Mouse (Mus musculus) forebrain, embryonic 15.5 days (tissue): Measurements from ENCODE around the gene Nek1. TPM values are rescaled to one million over a fixed set of nuclear protein-coding genes. Genes with fewer than 3 reads are reported as not detected.
"Not testable (repeated sequence)": the region's sequence is repeated elsewhere in the genome, so short reads cannot be mapped to it uniquely, and the experiment has no call there.

Experiments
- ATAC-seq: fragments of 200-750 bp; cut with Nextera tagmentation; replicated peaks from 2 replicates; pipeline ENCODE4 v1.8.0; 2017; ENCODE audit warnings: mild to moderate bottlenecking, moderate TSS enrichment, moderate library complexity
- H3K27ac ChIP-seq: fragments of 300-500 bp; sonication (generic); replicated peaks from 2 replicates; pipeline ENCODE4 v1.5.1; 2015; ENCODE audit warnings: mild to moderate bottlenecking, inconsistent platforms
- H3K27me3 ChIP-seq: fragments of 300-500 bp; sonication (generic); 2 replicates; pipeline ENCODE4 v1.6.1; 2015; ENCODE audit warnings: inconsistent platforms
- H3K36me3 ChIP-seq: fragments of 300-500 bp; sonication (generic); 2 replicates; pipeline ENCODE4 v1.6.1; 2015; ENCODE audit warnings: mild to moderate bottlenecking, inconsistent platforms
- H3K4me1 ChIP-seq: fragments of 300-500 bp; sonication (generic); 2 replicates; pipeline ENCODE4 v1.6.1; 2015; ENCODE audit warnings: inconsistent platforms
- H3K4me2 ChIP-seq: fragments of 300-500 bp; sonication (generic); replicated peaks from 2 replicates; pipeline ENCODE4 v1.6.1; 2015; ENCODE audit warnings: mild to moderate bottlenecking, inconsistent platforms
- H3K4me3 ChIP-seq: fragments of 300-500 bp; sonication (generic); 2 replicates; pipeline ENCODE4 v1.5.1; 2015; ENCODE audit warnings: mild to moderate bottlenecking, inconsistent platforms
- H3K9ac ChIP-seq: fragments of 300-500 bp; sonication (generic); replicated peaks from 2 replicates; pipeline ENCODE4 v1.6.1; 2015; ENCODE audit warnings: mild to moderate bottlenecking, inconsistent platforms
- H3K9me3 ChIP-seq: fragments of 300-500 bp; sonication (generic); 2 replicates; pipeline ENCODE4 v1.6.1; 2016; ENCODE audit warnings: inconsistent platforms
- WGBS: fragments of 180-500 bp; shearing (Covaris S2); methylation state at CpG from one replicate; pipeline ENCODE4 v1.1.7; 2015; ENCODE audit warnings: mixed read lengths; 5-methylcytosine and 5-hydroxymethylcytosine counted together
- polyA plus RNA-seq: library from polyadenylated mRNA; unstranded; fragments of >200 nt; fragmentation: Nextera tagmentation; extraction: Ambion mirVana; gene quantifications from 2 replicates; pipeline ENCODE4 v1.2.1, GENCODE M21; 2015

Nek1 gene
- polyA plus RNA-seq, 1 experiment from 2014 or later = 24.3 TPM

GRCm38 (mm10) chr8:60965741-60966140 is 27.3 kb upstream of the Nek1 start:
- Histone ChIP-seq H3K27me3 (no peaks in the 10 kb centered on the region), H3K9me3 (no peaks in the 10 kb centered on the region), H3K4me2 (no peak overlapping the region), H3K36me3 (no peaks in the 10 kb centered on the region), H3K4me3 (no peak overlapping the region), H3K27ac (no peak overlapping the region), H3K9ac (no peak overlapping the region), H3K4me1 (no peaks in the 10 kb centered on the region)
- ATAC-seq = no peak
- 34% methylated on average over 3 of the region's 3 CpGs for WGBS

GRCm38 (mm10) chr8:60969091-60969490 is 23.9 kb upstream of the Nek1 start:
- no peak overlapping the region for H3K9ac ChIP-seq
- no peak overlapping the region for H3K27ac ChIP-seq
- 49% methylated on average over 2 of the region's 2 CpGs for WGBS
- no peaks in the 10 kb centered on the region for H3K36me3 ChIP-seq
- H3K9me3 ChIP-seq = no peaks in the 10 kb centered on the region
- H3K4me1 ChIP-seq = peaks cover 5% of the 10 kb centered on the region; the same call in 1 of the 2 replicates
- H3K4me2 ChIP-seq = no peak overlapping the region
- ATAC-seq = no peak
- H3K4me3 ChIP-seq = no peak overlapping the region
- H3K27me3 ChIP-seq = no peaks in the 10 kb centered on the region

GRCm38 (mm10) chr8:60971808-60972207 is 21.2 kb upstream of the Nek1 start:
- H3K27ac ChIP-seq = no peak overlapping the region
- ATAC-seq = no peak
- H3K4me3 ChIP-seq = no peak overlapping the region
- H3K9me3 ChIP-seq = no peaks in the 10 kb centered on the region
- no peak overlapping the region for H3K4me2 ChIP-seq
- peaks cover 5% of the 10 kb centered on the region; the same call in 1 of the 2 replicates for H3K4me1 ChIP-seq
- H3K9ac ChIP-seq = no peak overlapping the region
- H3K27me3 ChIP-seq = no peaks in the 10 kb centered on the region
- H3K36me3 ChIP-seq = no peaks in the 10 kb centered on the region
- 51% methylated on average over 4 of the region's 4 CpGs for WGBS

- no peaks in the 10 kb centered on the region for H3K27me3 ChIP-seq
- H3K4me3 ChIP-seq = no peak overlapping the region
- WGBS = 85% methylated on average over 2 of the region's 2 CpGs
- no peak overlapping the region for H3K9ac ChIP-seq
- H3K27ac ChIP-seq = no peak overlapping the region
- H3K36me3 ChIP-seq = no peaks in the 10 kb centered on the region
- ATAC-seq = no peak
- H3K4me1 ChIP-seq = peaks cover 5% of the 10 kb centered on the region; the same call in 1 of the 2 replicates
- no peak overlapping the region for H3K4me2 ChIP-seq
- H3K9me3 ChIP-seq = no peaks in the 10 kb centered on the region
Measured at GRCm38 (mm10) chr8:60973448-60973847, 19.5 kb upstream of the Nek1 start.

- H3K9ac ChIP-seq = no peak overlapping the region
- H3K36me3 ChIP-seq = no peaks in the 10 kb centered on the region
- H3K4me2 ChIP-seq = no peak overlapping the region
- no peak overlapping the region for H3K4me3 ChIP-seq
- H3K4me1 ChIP-seq = peaks cover 5% of the 10 kb centered on the region; the same call in 1 of the 2 replicates
- no peaks in the 10 kb centered on the region for H3K27me3 ChIP-seq
- H3K9me3 ChIP-seq = no peaks in the 10 kb centered on the region
- ATAC-seq = no peak
- no peak overlapping the region for H3K27ac ChIP-seq
- WGBS = 84% methylated on average over 2 of the region's 2 CpGs
Measured at GRCm38 (mm10) chr8:60974837-60975236, 18.2 kb upstream of the Nek1 start.

- H3K27ac ChIP-seq = no peak overlapping the region
- 79% methylated on average over 9 of the region's 9 CpGs for WGBS
- H3K27me3 ChIP-seq = no peaks in the 10 kb centered on the region
- ATAC-seq = no peak
- no peak overlapping the region for H3K9ac ChIP-seq
- H3K9me3 ChIP-seq = no peaks in the 10 kb centered on the region
- no peak overlapping the region for H3K4me2 ChIP-seq
- H3K4me3 ChIP-seq = no peak overlapping the region
- peaks cover 10% of the 10 kb centered on the region for H3K4me1 ChIP-seq
- no peaks in the 10 kb centered on the region for H3K36me3 ChIP-seq
Measured at GRCm38 (mm10) chr8:60976818-60977217, 16.2 kb upstream of the Nek1 start.

- Histone ChIP-seq H3K9ac (no peak overlapping the region), H3K27ac (no peak overlapping the region), H3K4me1 (peaks cover 17% of the 10 kb centered on the region), H3K4me3 (no peak overlapping the region), H3K27me3 (no peaks in the 10 kb centered on the region), H3K9me3 (no peaks in the 10 kb centered on the region), H3K36me3 (no peaks in the 10 kb centered on the region), H3K4me2 (no peak overlapping the region)
- no peak for ATAC-seq
- WGBS = 66% methylated on average over 5 of the region's 5 CpGs
Measured at GRCm38 (mm10) chr8:60978496-60978895, 14.5 kb upstream of the Nek1 start.

- H3K27me3 ChIP-seq = no peaks in the 10 kb centered on the region
- ATAC-seq = no peak
- no peaks in the 10 kb centered on the region for H3K9me3 ChIP-seq
- no peak overlapping the region; the same call in 1 of the 2 replicates for H3K4me3 ChIP-seq
- no peak overlapping the region for H3K9ac ChIP-seq
- H3K27ac ChIP-seq = no peak overlapping the region
- H3K4me1 ChIP-seq = peaks cover 21% of the 10 kb centered on the region
- H3K36me3 ChIP-seq = no peaks in the 10 kb centered on the region
- no peak overlapping the region for H3K4me2 ChIP-seq
- WGBS = 41% methylated on average over 1 of the region's 1 CpGs
Measured at GRCm38 (mm10) chr8:60981388-60981787, 11.6 kb upstream of the Nek1 start.

- H3K27ac ChIP-seq = peak within 1 kb of the TSS; percentile 90
- peak within 1 kb of the TSS; percentile 99 for H3K4me2 ChIP-seq
- peak within 1 kb of the TSS; percentile 84 for H3K9ac ChIP-seq
- under 1% methylated on average over 101 of the region's 101 CpGs for WGBS
- H3K27me3 ChIP-seq = no peaks in the 10 kb centered on the region
- H3K9me3 ChIP-seq = no peaks in the 10 kb centered on the region
- no peaks in the 10 kb centered on the region for H3K36me3 ChIP-seq
- peaks cover 21% of the 10 kb centered on the region for H3K4me1 ChIP-seq
- H3K4me3 ChIP-seq = peak within 1 kb of the TSS; percentile 99
- ATAC-seq = peak; percentile 99
Measured at GRCm38 (mm10) chr8:60982701-60983687, 10.0 kb upstream of the Nek1 start, which contains the start of gene Clcn3. Gene Clcn3, minus strand, starts transcription at chr8:60983300.

GRCm38 (mm10) chr8:60983688-60984079 is 9.3 kb upstream of the Nek1 start:
- Histone ChIP-seq H3K4me1 (peaks cover 21% of the 10 kb centered on the region), H3K4me2 (peak overlapping the region; percentile 99), H3K4me3 (peak overlapping the region; percentile 99), H3K9ac (peak overlapping the region; percentile 84), H3K9me3 (no peaks in the 10 kb centered on the region), H3K36me3 (no peaks in the 10 kb centered on the region), H3K27ac (peak overlapping the region; percentile 90), H3K27me3 (no peaks in the 10 kb centered on the region)
- WGBS = 7% methylated on average over 9 of the region's 9 CpGs
- peak; percentile 75 for ATAC-seq

- not testable (repeated sequence) for H3K27ac ChIP-seq, H3K9ac ChIP-seq, H3K4me3 ChIP-seq, H3K36me3 ChIP-seq, ATAC-seq, H3K27me3 ChIP-seq, H3K9me3 ChIP-seq
- 95% methylated on average over 17 of the region's 17 CpGs for WGBS
- H3K4me1 ChIP-seq = peaks cover 21% of the 10 kb centered on the region
- peak overlapping the region; percentile 99; the same call in 1 of the 2 replicates for H3K4me2 ChIP-seq
Measured at GRCm38 (mm10) chr8:60984260-60985010, 8.6 kb upstream of the Nek1 start.

- Histone ChIP-seq H3K4me3 (peak overlapping the region; percentile 90), H3K27me3 (no peaks in the 10 kb centered on the region), H3K27ac (peak overlapping the region; percentile 86), H3K9ac (peak overlapping the region; percentile 54), H3K36me3 (no peaks in the 10 kb centered on the region), H3K4me1 (peaks cover 19% of the 10 kb centered on the region), H3K4me2 (peak overlapping the region; percentile 76), H3K9me3 (no peaks in the 10 kb centered on the region)
- WGBS = 1% methylated on average over 16 of the region's 16 CpGs
- ATAC-seq = no peak
Measured at GRCm38 (mm10) chr8:60992561-60992909, 460 bp upstream of the Nek1 start.
